Mouse (Mus musculus) testis, adult 2 months (tissue): Measurements from ENCODE around the gene Acadm. TPM values are rescaled to one million over a fixed set of nuclear protein-coding genes. Genes with fewer than 3 reads are reported as not detected.
A peak's percentile ranks its signal among the peaks of the same experiment; 100 is the strongest.

Experiments
- H3K27ac ChIP-seq: fragments of 200-500 bp; 2 replicates; pipeline ENCODE4 v1.5.1; 2012; ENCODE audit warnings: low read depth, low read length; ENCODE audit not compliant: control insufficient read depth, insufficient read depth
- H3K27me3 ChIP-seq: fragments of 200-500 bp; 2 replicates; pipeline ENCODE4 v1.6.1; 2012; ENCODE audit warnings: mild to moderate bottlenecking, low read length, moderate library complexity; ENCODE audit not compliant: control insufficient read depth, insufficient read depth
- H3K36me3 ChIP-seq: fragments of 200-500 bp; 2 replicates; pipeline ENCODE4 v1.6.1; 2012; ENCODE audit warnings: mild to moderate bottlenecking, low read length; ENCODE audit not compliant: control insufficient read depth, insufficient read depth
- H3K4me1 ChIP-seq: fragments of 200-500 bp; 2 replicates; pipeline ENCODE4 v1.6.1; 2012; ENCODE audit warnings: low read length; ENCODE audit not compliant: control insufficient read depth, insufficient read depth
- H3K4me3 ChIP-seq: fragments of 200-500 bp; 2 replicates; pipeline ENCODE4 v1.5.1; 2012; ENCODE audit warnings: low read depth, mild to moderate bottlenecking, low read length, moderate library complexity, mixed read lengths; ENCODE audit not compliant: control insufficient read depth
- CTCF ChIP-seq: fragments of 200-500 bp; IDR thresholded peaks from 2 replicates; pipeline ENCODE4 v1.5.1; 2012; ENCODE audit warnings: low read depth, mild to moderate bottlenecking, inconsistent platforms, low read length, moderate library complexity; ENCODE audit not compliant: control insufficient read depth, insufficient read depth, insufficient replicate concordance
- POLR2A ChIP-seq: fragments of 200-500 bp; IDR thresholded peaks from 2 replicates; pipeline ENCODE4 v1.6.1; 2012; ENCODE audit warnings: low read depth, mild to moderate bottlenecking, inconsistent platforms, low read length, moderate library complexity; ENCODE audit not compliant: control insufficient read depth
- polyA plus RNA-seq: library from polyadenylated mRNA; depleted of rRNA; stranded (reverse); fragments of >200 nt; gene quantifications from 2 replicates; pipeline ENCODE4 v1.2.3, GENCODE M21; 2012

The Acadm gene
- polyA plus RNA-seq, 1 experiment = 13.3 TPM

GRCm38 (mm10) chr3:153910489-153910888 is 33.9 kb downstream of the Acadm start:
- H3K4me1 ChIP-seq = peaks cover 4% of the 10 kb centered on the region
- H3K27ac ChIP-seq = no peak overlapping the region
- H3K4me3 ChIP-seq = peak overlapping the region; percentile 37
- peaks cover 3% of the 10 kb centered on the region for H3K36me3 ChIP-seq
- TF ChIP-seq POLR2A (no peak), CTCF (no peak)
- H3K27me3 ChIP-seq = no peaks in the 10 kb centered on the region

GRCm38 (mm10) chr3:153908919-153909318 is 35.5 kb downstream of the Acadm start:
- Histone ChIP-seq H3K4me3 (no peak overlapping the region), H3K36me3 (peaks cover 3% of the 10 kb centered on the region)
- TF ChIP-seq CTCF (no peak), POLR2A (no peak)

GRCm38 (mm10) chr3:153906136-153906871 is 38.1 kb downstream of the Acadm start, which contains the start of gene Msh4:
Msh4 (minus strand) TSS chr3:153906138.
- H3K36me3 ChIP-seq = peaks cover 3% of the 10 kb centered on the region
- TF ChIP-seq CTCF (no peak), POLR2A (no peak)
- peaks cover 8% of the 10 kb centered on the region for H3K4me1 ChIP-seq
- no peaks in the 10 kb centered on the region for H3K27me3 ChIP-seq
- H3K27ac ChIP-seq = peak within 1 kb of the TSS; percentile 64
- peak within 1 kb of the TSS; percentile 89 for H3K4me3 ChIP-seq

More at GRCm38 (mm10) chr3:153908919-153909318, 35.5 kb downstream of the Acadm start:
- H3K4me1 ChIP-seq = peaks cover 9% of the 10 kb centered on the region
- no peaks in the 10 kb centered on the region for H3K27me3 ChIP-seq
- H3K27ac ChIP-seq = no peak overlapping the region

- H3K27me3 ChIP-seq = no peaks in the 10 kb centered on the region
- peaks cover 8% of the 10 kb centered on the region for H3K4me1 ChIP-seq
- peaks cover 3% of the 10 kb centered on the region for H3K36me3 ChIP-seq
- TF ChIP-seq POLR2A = peak; percentile 69; the same call in 1 of the 2 replicates
- TF ChIP-seq CTCF = no peak
- peak overlapping the region; percentile 89 for H3K4me3 ChIP-seq
- peak overlapping the region; percentile 64 for H3K27ac ChIP-seq
These were observed 38.9 kb downstream of the Acadm start for GRCm38 (mm10) chr3:153905251-153906135.

- Histone ChIP-seq H3K4me1 (peaks cover 8% of the 10 kb centered on the region), H3K4me3 (peak overlapping the region; percentile 7; the same call in 1 of the 2 replicates), H3K36me3 (peaks cover 3% of the 10 kb centered on the region), H3K27me3 (no peaks in the 10 kb centered on the region), H3K27ac (no peak overlapping the region)
- TF ChIP-seq CTCF (peak; percentile 57; the same call in 1 of the 2 replicates), POLR2A (no peak)
These were observed 39.8 kb downstream of the Acadm start for GRCm38 (mm10) chr3:153904586-153904985.

- Histone ChIP-seq H3K4me1 (peaks cover 8% of the 10 kb centered on the region), H3K4me3 (no peak overlapping the region), H3K27ac (no peak overlapping the region), H3K27me3 (no peaks in the 10 kb centered on the region), H3K36me3 (peaks cover 1% of the 10 kb centered on the region)
- no peak for TF ChIP-seq POLR2A
- TF ChIP-seq CTCF = no peak
These were observed 41.8 kb downstream of the Acadm start for GRCm38 (mm10) chr3:153902595-153902994.

- TF ChIP-seq POLR2A = no peak
- no peak for TF ChIP-seq CTCF
- H3K27me3 ChIP-seq = no peaks in the 10 kb centered on the region
- no peak overlapping the region for H3K4me3 ChIP-seq
These were observed 42.5 kb downstream of the Acadm start for GRCm38 (mm10) chr3:153901904-153902303.

More at GRCm38 (mm10) chr3:153901904-153902303, 42.5 kb downstream of the Acadm start:
- H3K27ac ChIP-seq = no peak overlapping the region
- no peaks in the 10 kb centered on the region for H3K36me3 ChIP-seq
- H3K4me1 ChIP-seq = peaks cover 8% of the 10 kb centered on the region
